ENCODE assay signal across 23 mouse cellular contexts in genomic region chr13:59838464-59838863, GRCm38 (mm10). TPM values are rescaled to one million over a fixed set of nuclear protein-coding genes. Genes with fewer than 3 reads are reported as not detected.
"Had no signal": no experiment of that assay in that cellular context is flagged by ENCODE, and none has a peak within 500 bp of the region (broad histone marks: within the 10 kb centered on the region; RNA-seq: fewer than 3 reads in every experiment).

No protein-coding gene starts in this region.

- H3K9ac ChIP-seq: neural tube, embryonic 15.5 days; stomach, embryonic 15.5 days had no signal

- H3K27ac ChIP-seq: neural tube, embryonic 15.5 days; stomach, embryonic 15.5 days; stomach, postnatal 0 days had no signal

- H3K4me2 ChIP-seq: neural tube, embryonic 15.5 days; stomach, embryonic 15.5 days had no signal

- H3K4me3 ChIP-seq: neural tube, embryonic 15.5 days; stomach, embryonic 15.5 days had no signal

- H3K27me3 ChIP-seq: neural tube, embryonic 15.5 days; stomach, embryonic 15.5 days had no signal

- H3K36me3 ChIP-seq: neural tube, embryonic 15.5 days; stomach, embryonic 15.5 days had no signal

- H3K9me3 ChIP-seq: neural tube, embryonic 15.5 days; stomach, embryonic 15.5 days had no signal

- DNase-seq: retina, postnatal 1 day; right cerebral cortex, adult 18-20 months; right cerebral cortex, postnatal 14 days; right cerebral cortex, postnatal 25 days; right cerebral cortex, postnatal 4 days; spleen, adult 18-20 months; thymus, adult 18-20 months; thymus, adult 2 months; thymus, postnatal 14 days; thymus, postnatal 25 days; thymus, postnatal 36 days; thymus, postnatal 4 days had no signal

RNA-seq across cellular contexts. Expression of gene Gm49354, which starts 56.4 kb away (rescaled TPM):
- polyA plus RNA-seq: neural tube, embryonic 14.5 days; neural tube, embryonic 15.5 days; small intestine, adult 2 months; spleen, adult 2 months; stomach, embryonic 14.5 days; stomach, embryonic 15.5 days; stomach, embryonic 16.5 days; stomach, postnatal 0 days; testis, adult 2 months; thymus, adult 2 months; thymus, postnatal 0 days; urinary bladder, adult 2 months had no signal
